Mouse (Mus musculus) ES-Bruce4 (cell line): ENCODE results near the gene Scube1.

ENCODE experiments used
- CTCF ChIP-seq: IDR thresholded peaks from one replicate; pipeline ENCODE4 v1.8.1; 2011; ENCODE audit warnings: low read depth, low read length
- POLR2A ChIP-seq: IDR thresholded peaks from one replicate; pipeline ENCODE4 v1.8.1; 2011; ENCODE audit warnings: low read length; ENCODE audit not compliant: insufficient read depth

- TF ChIP-seq CTCF: no peak
- no peak for TF ChIP-seq POLR2A
These were observed 157.1 kb downstream of the Scube1 start for GRCm38 (mm10) chr15:83567728-83568127.
